Comparison of ENCODE assay signal across 8 mouse cellular contexts in genomic region chr2:65668437-65669135, GRCm38 (mm10). TPM values are rescaled to one million over a fixed set of nuclear protein-coding genes. Genes with fewer than 3 reads are reported as not detected.
DNase-seq lines count a peak whose midpoint lies in the region; ATAC-seq and TF ChIP-seq lines count a peak whose summit lies in the region.

No protein-coding gene starts in this region.

- no peak for TF ChIP-seq EP300 in liver, postnatal 0 days (IDR thresholded peaks at IDR 0.05; ENCODE audit: low read depth)

- H3K36me3 ChIP-seq in ES-E14 (ENCODE audit: control insufficient read depth, insufficient read depth, low read length, poor library complexity, severe bottlenecking) = no peaks in the 10 kb centered on the region
- no peaks in the 10 kb centered on the region for H3K36me3 ChIP-seq in forebrain, embryonic 15.5 days
- no peaks in the 10 kb centered on the region for H3K36me3 ChIP-seq in liver, postnatal 0 days (replicated peaks; ENCODE audit: insufficient read depth, low read length)
- 0 out of 2 replicates have a peak, but pooled peaks cover 6% of the 10 kb centered on the region for H3K36me3 ChIP-seq in neural tube, embryonic 15.5 days

- TF ChIP-seq CTCF in liver, postnatal 0 days (IDR thresholded peaks at IDR 0.05; ENCODE audit: low read depth) = peak; percentile 63

- H3K4me1 ChIP-seq in ES-E14 (ENCODE audit: control insufficient read depth in 2 of 2, insufficient read depth in 2 of 2, low read length in 2 of 2, poor library complexity in 1 of 2) = peaks cover 0 to 3% of the 10 kb centered on the region in 2 experiments; a peak in 1 of 4 replicates
- H3K4me1 ChIP-seq in forebrain, embryonic 15.5 days = peaks cover 10% of the 10 kb centered on the region; the same call in 1 of the 2 replicates
- H3K4me1 ChIP-seq in liver, postnatal 0 days (ENCODE audit: insufficient read depth) = peaks cover 1% of the 10 kb centered on the region; the same call in 1 of the 2 replicates
- H3K4me1 ChIP-seq in neural tube, embryonic 15.5 days = peaks cover 25% of the 10 kb centered on the region

- peak; percentile 83 for ATAC-seq in cerebellum, adult (ENCODE audit: insufficient number of reproducible peaks, low FRiP score, low TSS enrichment)
- ATAC-seq in forebrain, embryonic 15.5 days (replicated peaks) = peak; percentile 99
- peak; percentile 61 for ATAC-seq in liver, postnatal 0 days
- peak; percentile 95 for ATAC-seq in neural tube, embryonic 15.5 days (ENCODE audit: low FRiP score)

- 0 out of 2 replicates have a peak overlapping the region, but pooled peaks have one; percentile 17 for H3K9ac ChIP-seq in ES-E14 (ENCODE audit: insufficient read depth, low read depth, low read length, poor library complexity, severe bottlenecking)
- H3K9ac ChIP-seq in forebrain, embryonic 15.5 days (replicated peaks) = peak overlapping the region; percentile 39
- H3K9ac ChIP-seq in liver, postnatal 0 days (replicated peaks) = no peak overlapping the region
- H3K9ac ChIP-seq in neural tube, embryonic 15.5 days (replicated peaks) = peak overlapping the region; percentile 56

- H3K27me3 ChIP-seq in forebrain, embryonic 15.5 days = no peaks in the 10 kb centered on the region
- H3K27me3 ChIP-seq in liver, postnatal 0 days (ENCODE audit: insufficient read depth, low read length) = no peaks in the 10 kb centered on the region
- no peaks in the 10 kb centered on the region for H3K27me3 ChIP-seq in neural tube, embryonic 15.5 days (replicated peaks)

- no peaks in the 10 kb centered on the region for H3K9me3 ChIP-seq in ES-E14 (ENCODE audit: control insufficient read depth, insufficient read depth, low read depth, low read length)
- H3K9me3 ChIP-seq in forebrain, embryonic 15.5 days = no peaks in the 10 kb centered on the region
- H3K9me3 ChIP-seq in liver, postnatal 0 days (ENCODE audit: low read length) = no peaks in the 10 kb centered on the region
- no peaks in the 10 kb centered on the region for H3K9me3 ChIP-seq in neural tube, embryonic 15.5 days (replicated peaks)

- H3K27ac ChIP-seq in ES-E14 (ENCODE audit: insufficient read depth, low read depth, low read length, poor library complexity, severe bottlenecking) = no peak overlapping the region
- peak overlapping the region; percentile 76 for H3K27ac ChIP-seq in forebrain, embryonic 15.5 days (replicated peaks)
- no peak overlapping the region for H3K27ac ChIP-seq in liver, postnatal 0 days (ENCODE audit: low read depth)
- peak overlapping the region; percentile 80 for H3K27ac ChIP-seq in neural tube, embryonic 15.5 days (replicated peaks)

- intact Hi-C loops in heart, postnatal 36 days (cut with DNase I) = loop anchor here (1.0 to 2.0 kb wide), 2 partner anchors 48 to 272 kb away; partner anchors contain the start of gene Scn2a

- peak overlapping the region in 1 of 2 experiments; percentile 41; a peak in 2 of 4 replicates for H3K4me3 ChIP-seq in ES-E14 (ENCODE audit: insufficient read depth in 1 of 2, low read depth in 1 of 2, low read length in 2 of 2, poor library complexity in 1 of 2, severe bottlenecking in 1 of 2)
- peak overlapping the region; percentile 39 for H3K4me3 ChIP-seq in forebrain, embryonic 15.5 days
- H3K4me3 ChIP-seq in liver, postnatal 0 days (ENCODE audit: low read depth, low read length) = no peak overlapping the region
- H3K4me3 ChIP-seq in neural tube, embryonic 15.5 days (replicated peaks) = peak overlapping the region; percentile 48

- peak overlapping the region; percentile 45 for H3K4me2 ChIP-seq in forebrain, embryonic 15.5 days (replicated peaks)
- H3K4me2 ChIP-seq in liver, postnatal 0 days (ENCODE audit: low read depth, low read length) = peak overlapping the region; percentile 57
- H3K4me2 ChIP-seq in neural tube, embryonic 15.5 days = peak overlapping the region; percentile 64

- WGBS in forebrain, embryonic 15.5 days = 15% methylated on average over 12 of the region's 12 CpGs
- 19% methylated on average over 12 of the region's 12 CpGs for WGBS in liver, postnatal 0 days (ENCODE audit: insufficient replicate concordance)
- 8% methylated on average over 12 of the region's 12 CpGs for WGBS in neural tube, embryonic 15.5 days

- DNase-seq in ES-E14 (ENCODE audit: low read depth, low spot score) = peak; percentile 90
- peak; percentile 37 to 43 for DNase-seq in heart, postnatal 36 days
- peak; percentile 79 for DNase-seq in layer of hippocampus, adult 11-12 months (ENCODE audit: low spot score)
- peak; percentile 33 for DNase-seq in liver, postnatal 0 days
- DNase-seq in thymus, postnatal 4 days = peak; percentile 43

- in situ Hi-C loops in ES-E14 (cut with MboI; ENCODE audit: low sequenced_read_pairs in 2 of 2, unreplicated experiment in 2 of 2) = no loop called here

TF ChIP-seq in ES-E14, 5 proteins besides CTCF, POLR2A, EP300 and RAD21:
- TF ChIP-seq CHD2 (IDR thresholded peaks at IDR 0.05; ENCODE audit: low read depth, low read length) (no peak), ZC3H11A (IDR thresholded peaks at IDR 0.05; ENCODE audit: borderline replicate concordance, low read depth, low read length) (peak; percentile 34; the same call in 1 of the 2 replicates), HCFC1 (IDR thresholded peaks at IDR 0.05; ENCODE audit: borderline replicate concordance, insufficient read depth, low read length) (peak; percentile 75; the same call in 1 of the 2 replicates), ZNF384 (IDR thresholded peaks at IDR 0.05; ENCODE audit: low read depth, low read length) (peak; percentile 93), MAFK (IDR thresholded peaks at IDR 0.05; ENCODE audit: insufficient read depth, low read depth, low read length) (peak; percentile 25; the same call in 1 of the 2 replicates)

RNA-seq across cellular contexts. Expression of gene Scn2a, which starts 48.0 kb away (rescaled TPM):
- total RNA-seq in ES-E14 (2012; rRNA removed) = 0.53 and 1.9 TPM in 2 replicates
- polyA plus RNA-seq in forebrain, embryonic 15.5 days (2015; fragmentation: Nextera tagmentation; extraction: Ambion mirVana) = 25.2 and 29.9 TPM in 2 replicates
- total RNA-seq in heart, postnatal 36 days (2021) = under 1 TPM; 0.49 to 0.58 TPM
- polyA plus RNA-seq in liver, postnatal 0 days (2015; fragmentation: Nextera tagmentation; extraction: Ambion mirVana) = 0.02 and 0.05 TPM in 2 replicates
- polyA plus RNA-seq in neural tube, embryonic 15.5 days (2015; fragmentation: Nextera tagmentation; extraction: Ambion mirVana) = 43.0 and 50.3 TPM in 2 replicates

Comparison
In these comparisons a context has a peak if more than half of its experiments do, and no peak if none do; other contexts are left out.
1. DNase-seq: peak in every context shown above with its lines; median percentile 90 in ES-E14; 79 in layer of hippocampus, adult 11-12 months; 43 in thymus, postnatal 4 days; 40 in heart, postnatal 36 days; 33 in liver, postnatal 0 days.
2. H3K27ac ChIP-seq: peak in forebrain, embryonic 15.5 days (single experiment) and neural tube, embryonic 15.5 days (single experiment); none in ES-E14 (single experiment) and liver, postnatal 0 days (single experiment).
3. RNA of gene Scn2a, which starts 48.0 kb away (polyA plus RNA-seq): 43.0 to 50.3 TPM in neural tube, embryonic 15.5 days and 25.2 to 29.9 TPM in forebrain, embryonic 15.5 days; 0.02 to 0.05 TPM in liver, postnatal 0 days; every median in the first group is over 10 times any median in the second.
4. Peak in every context shown above with its lines, with median percentiles within 50 percentile points of each other: ATAC-seq and H3K4me2 ChIP-seq.